Mouse (Mus musculus) spleen, adult 2 months (tissue): ENCODE measurements around the gene Cabp7.

Experiments
- CTCF ChIP-seq: fragments of 200-500 bp; IDR thresholded peaks from 2 replicates; pipeline ENCODE4 v1.5.1; 2011; ENCODE audit warnings: mild to moderate bottlenecking, inconsistent platforms; ENCODE audit not compliant: insufficient read depth, insufficient read length, insufficient replicate concordance; ENCODE audit errors: extremely low read depth
- POLR2A ChIP-seq: fragments of 200-500 bp; IDR thresholded peaks from 2 replicates; pipeline ENCODE4 v1.6.1; 2011; ENCODE audit warnings: low read depth, low read length, inconsistent platforms

DNA sequence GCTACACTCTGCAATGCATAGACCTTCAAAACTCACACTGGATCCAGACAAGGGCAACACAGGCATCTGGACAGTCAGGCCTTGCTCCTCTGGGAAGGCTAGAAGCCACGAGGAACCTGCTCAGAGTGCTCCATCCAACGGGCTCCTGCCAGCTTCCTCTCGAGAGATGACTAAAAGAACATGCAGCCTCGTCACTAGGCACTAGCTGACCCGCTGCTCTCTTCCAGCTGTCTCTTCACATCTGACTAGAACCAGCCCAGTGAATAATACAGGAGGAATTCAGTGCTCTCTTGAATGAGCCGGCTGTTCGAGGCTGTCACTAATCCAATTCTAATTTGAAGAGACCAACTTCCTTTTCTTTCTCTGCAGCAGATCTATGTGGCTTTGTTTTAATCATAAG, 25.2 kb upstream of the Cabp7 start:
- TF ChIP-seq POLR2A, result no peak
- no peak for TF ChIP-seq CTCF
